Mouse (Mus musculus): Measurements from ENCODE around the gene Olfr1057. TPM values are rescaled to one million over a fixed set of nuclear protein-coding genes. Genes with fewer than 3 reads are reported as not detected.
"Not testable (repeated sequence)": the region's sequence is repeated elsewhere in the genome, so short reads cannot be mapped to it uniquely, and the experiment has no call there.

Olfr1057 gene
- not detected for total RNA-seq (2021)
- long read RNA-seq, experiment 1, result 0 reads
- long read RNA-seq, experiment 2, result 0 reads

GRCm38 (mm10) chr2:86378293-86378692 lies at the start of gene Olfr1057:
Gene Olfr1057 (minus strand): TSS chr2:86378393.
- no peak for DNase-seq

GRCm38 (mm10) chr2:86426649-86427048 lies 48.5 kb upstream of the Olfr1057 start, which contains the start of gene Olfr1062:
Gene Olfr1062 (minus strand): TSS chr2:86426749.
- DNase-seq, result not testable (repeated sequence)

GRCm38 (mm10) chr2:86413950-86414349 lies 35.8 kb upstream of the Olfr1057 start, which contains the start of gene Olfr1061:
Gene Olfr1061 (minus strand): TSS chr2:86414050.
- DNase-seq, result no peak

- no peak for DNase-seq
Measured at GRCm38 (mm10) chr2:86395114-86395513, 16.9 kb upstream of the Olfr1057 start.

GRCm38 (mm10) chr2:86388461-86388860 lies 10.3 kb upstream of the Olfr1057 start, which contains the start of gene Olfr1058:
Gene Olfr1058 (minus strand): TSS chr2:86388561.
- not testable (repeated sequence) for DNase-seq

- DNase-seq, result not testable (repeated sequence)
Measured at GRCm38 (mm10) chr2:86366342-86366741, 11.9 kb downstream of the Olfr1057 start.

GRCm38 (mm10) chr2:86362369-86362768 lies 15.8 kb downstream of the Olfr1057 start, which contains the start of gene Olfr1056:
Gene Olfr1056 (minus strand): TSS chr2:86362469.
- DNase-seq, result no peak

GRCm38 (mm10) chr2:86351751-86352150 lies 26.4 kb downstream of the Olfr1057 start:
- not testable (repeated sequence) for DNase-seq

GRCm38 (mm10) chr2:86350184-86350583 lies 28.0 kb downstream of the Olfr1057 start, which contains the start of gene Olfr1055:
Gene Olfr1055 (minus strand): TSS chr2:86350284.
- no peak for DNase-seq

- no peak for DNase-seq
Measured at GRCm38 (mm10) chr2:86335333-86335732, 42.9 kb downstream of the Olfr1057 start, which contains the start of gene Olfr1054. Gene Olfr1054 (minus strand): TSS chr2:86335433.

Other genes starting within 250 kb of the Olfr1057 start
- gene Olfr1039, start 242.5 kb downstream of the Olfr1057 start, total RNA-seq (2021), result not detected
- not detected for gene Olfr1040, start 231.7 kb downstream of the Olfr1057 start, total RNA-seq (2021)
- not detected for gene Olfr1042, start 216.6 kb downstream of the Olfr1057 start, total RNA-seq (2021)
- gene Olfr1043, start 210.9 kb downstream of the Olfr1057 start, total RNA-seq (2021), result not detected
- not detected for gene Olfr1044, start 200.6 kb downstream of the Olfr1057 start, total RNA-seq (2021)
- gene Olfr52, start 192.7 kb downstream of the Olfr1057 start, total RNA-seq (2021), result not detected
- not detected for gene Olfr1045, start 175.4 kb downstream of the Olfr1057 start, total RNA-seq (2021)
- gene Olfr1046, start 159.1 kb downstream of the Olfr1057 start, total RNA-seq (2021), result not detected
- gene Olfr1047, start 147.0 kb downstream of the Olfr1057 start, total RNA-seq (2021), result not detected
- not detected for gene Olfr1048, start 138.1 kb downstream of the Olfr1057 start, total RNA-seq (2021)
- not detected for gene Olfr1049, start 120.1 kb downstream of the Olfr1057 start, total RNA-seq (2021)
- not detected for gene Olfr1051, start 99.3 kb downstream of the Olfr1057 start, total RNA-seq (2021)
- gene Olfr1052, start 85.9 kb downstream of the Olfr1057 start, total RNA-seq (2021), result not detected
- not detected for gene Olfr1053, start 63.1 kb downstream of the Olfr1057 start, total RNA-seq (2021)
- gene Olfr1054, start 43.0 kb downstream of the Olfr1057 start, total RNA-seq (2021), result not detected
- gene Olfr1055, start 28.1 kb downstream of the Olfr1057 start, total RNA-seq (2021), result not detected
- gene Olfr1056, start 15.9 kb downstream of the Olfr1057 start, total RNA-seq (2021), result not detected
- gene Olfr1058, start 10.2 kb upstream of the Olfr1057 start, total RNA-seq (2021), result not detected
- gene Olfr1061, start 35.7 kb upstream of the Olfr1057 start, total RNA-seq (2021), result not detected
- not detected for gene Olfr1062, start 48.4 kb upstream of the Olfr1057 start, total RNA-seq (2021)
- not detected for gene Olfr1065, start 72.2 kb upstream of the Olfr1057 start, total RNA-seq (2021)
- gene Olfr1066, start 77.9 kb upstream of the Olfr1057 start, total RNA-seq (2021), result not detected
- gene Olfr228, start 109.0 kb upstream of the Olfr1057 start, total RNA-seq (2021), result not detected
- not detected for gene Olfr1076, start 130.1 kb upstream of the Olfr1057 start, total RNA-seq (2021)
- gene Olfr1079, start 164.1 kb upstream of the Olfr1057 start, total RNA-seq (2021), result not detected
- gene Olfr1080, start 179.8 kb upstream of the Olfr1057 start, total RNA-seq (2021), result not detected
- not detected for gene Olfr1082, start 220.6 kb upstream of the Olfr1057 start, total RNA-seq (2021)

All from adrenal gland, postnatal 10 days (tissue).